Mouse (Mus musculus) left cerebral cortex, postnatal 10 days (tissue): Measurements from ENCODE around the gene Dop1a. TPM values are rescaled to one million over a fixed set of nuclear protein-coding genes. Genes with fewer than 3 reads are reported as not detected.
A peak's percentile ranks its signal among the peaks of the same experiment; 100 is the strongest.

Experiments
- DNase-seq, 2 experiments: peaks; one replicate each; pipeline ENCODE4 v3.0.0; 2021 to 2022; ENCODE audit warnings: low spot score in 2 of 2, mixed read lengths in 1 of 2; ENCODE audit errors: extremely low spot score in 1 of 2
- intact Hi-C: fragments of 180-260 bp; cut with DNase I; formaldehyde crosslinking; loops from one replicate; pipeline ENCODE4 v1.15.1; 2025
- total RNA-seq, 2 experiments: library from RNA; stranded (reverse); gene quantifications; 2 replicates each; pipeline ENCODE4 v1.2.3; 2021

Gene Dop1a
- total RNA-seq: 10 to 100 TPM; 53.4 to 55.1 TPM

DNA sequence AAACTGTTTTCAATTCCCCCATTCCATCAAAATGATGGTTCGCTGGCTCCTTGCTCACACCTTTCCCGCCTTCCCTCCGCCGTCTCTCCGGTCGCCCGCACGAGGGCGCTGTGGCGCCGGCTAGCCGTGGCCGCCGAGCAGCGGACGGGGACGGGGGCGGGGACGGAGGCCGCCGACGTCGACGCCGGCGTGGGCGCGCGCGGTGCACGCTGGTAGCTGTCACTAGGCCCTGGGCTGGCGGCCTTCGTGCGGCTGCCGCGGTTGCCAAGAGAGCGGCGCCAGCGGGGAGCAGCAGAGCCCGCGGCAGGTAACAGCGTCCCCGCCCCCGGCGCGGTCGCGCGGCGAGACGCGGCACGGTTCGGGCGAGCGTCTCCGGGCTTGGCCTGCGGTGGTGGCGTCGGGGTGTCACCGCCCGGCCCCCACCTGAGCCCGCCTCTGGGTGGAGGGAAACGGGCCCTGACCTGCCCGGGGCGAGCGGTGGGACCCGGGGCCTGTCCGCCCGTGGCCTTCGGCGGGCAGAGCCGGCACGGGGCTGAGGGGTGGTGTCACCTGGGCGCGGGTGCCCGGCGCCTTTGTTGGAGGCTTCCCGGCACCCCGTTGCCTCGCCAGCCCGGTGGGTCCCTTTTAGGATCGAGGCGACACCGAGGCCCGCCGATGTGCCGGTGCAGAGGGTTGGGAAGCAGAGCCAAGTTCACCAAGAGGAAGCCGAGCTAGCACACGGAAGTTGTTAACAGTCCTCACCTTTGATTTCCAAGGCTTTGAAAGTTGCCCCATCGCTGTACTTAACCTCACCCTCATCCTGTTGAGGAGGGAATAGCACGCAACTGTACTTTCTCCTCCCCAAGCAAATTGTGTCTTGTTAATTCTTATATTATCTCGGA is at the start of gene Dop1a:
Dop1a (plus strand) TSS at position 165 of the 881 bp plus-strand sequence.
- intact Hi-C loops: no loop called here
- peak; percentile 80 to 94 for DNase-seq

DNA sequence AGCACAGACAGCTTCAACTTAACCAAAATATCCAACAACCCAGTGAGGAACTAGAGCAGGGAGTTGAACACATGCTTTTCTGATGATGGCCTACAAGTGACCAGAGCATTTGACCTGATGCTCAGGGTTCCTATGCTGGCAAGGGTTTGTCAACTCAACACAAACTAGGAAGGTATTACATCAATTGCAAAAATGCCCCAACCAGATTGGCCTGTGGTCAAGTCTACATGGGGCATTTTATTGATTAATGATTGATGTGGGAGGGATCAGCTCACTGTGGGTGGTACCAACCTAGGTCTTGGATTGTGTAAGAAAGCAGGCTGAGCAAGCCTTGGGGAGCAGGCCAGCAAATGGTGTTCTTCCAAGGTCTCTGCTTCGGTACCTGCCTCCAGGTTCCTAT is 49.0 kb upstream of the Dop1a start:
- intact Hi-C loops: no loop called here
- DNase-seq: no peak

DNA sequence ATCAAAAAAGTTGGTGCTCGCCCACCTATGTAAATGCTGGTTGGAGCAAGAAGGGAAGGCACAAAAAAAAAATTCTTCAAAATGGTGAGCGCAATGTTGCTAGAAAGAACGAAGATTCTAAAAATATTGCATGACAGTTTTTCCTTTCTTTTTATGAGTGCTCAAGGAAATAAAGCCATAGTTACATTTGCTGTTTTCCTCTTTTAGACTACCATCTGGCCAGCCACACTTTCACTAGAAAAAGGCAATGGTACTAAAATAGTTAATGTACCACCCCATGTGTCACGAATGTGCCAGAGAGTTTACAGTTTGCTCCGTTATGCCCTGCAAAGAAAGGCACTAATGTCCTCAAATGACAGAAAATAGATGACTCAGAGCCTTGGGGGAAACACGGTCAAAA is 47.6 kb upstream of the Dop1a start:
- intact Hi-C loops: no loop called here
- DNase-seq: peak in 1 of 2 experiments; percentile 46

DNA sequence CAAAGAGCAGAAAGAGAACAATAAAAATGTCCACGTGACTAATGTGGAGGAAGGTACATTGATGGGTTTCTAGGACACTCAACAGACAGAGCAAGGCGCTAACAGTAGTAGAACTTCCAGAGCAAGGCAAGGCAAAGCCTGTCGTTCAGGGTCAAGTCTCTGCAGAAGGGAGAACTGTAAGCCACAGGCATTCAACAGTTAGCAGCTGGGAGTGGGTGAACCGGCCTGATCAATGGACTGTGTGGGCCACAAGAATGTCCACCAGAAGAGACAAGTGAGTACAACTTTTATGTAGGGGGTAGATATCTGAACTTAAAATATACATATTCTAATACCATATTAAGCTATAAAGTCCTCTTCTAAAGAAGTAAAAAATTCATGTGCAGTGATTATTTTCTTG is 43.6 kb upstream of the Dop1a start:
- DNase-seq: no peak
- intact Hi-C loops: no loop called here

DNA sequence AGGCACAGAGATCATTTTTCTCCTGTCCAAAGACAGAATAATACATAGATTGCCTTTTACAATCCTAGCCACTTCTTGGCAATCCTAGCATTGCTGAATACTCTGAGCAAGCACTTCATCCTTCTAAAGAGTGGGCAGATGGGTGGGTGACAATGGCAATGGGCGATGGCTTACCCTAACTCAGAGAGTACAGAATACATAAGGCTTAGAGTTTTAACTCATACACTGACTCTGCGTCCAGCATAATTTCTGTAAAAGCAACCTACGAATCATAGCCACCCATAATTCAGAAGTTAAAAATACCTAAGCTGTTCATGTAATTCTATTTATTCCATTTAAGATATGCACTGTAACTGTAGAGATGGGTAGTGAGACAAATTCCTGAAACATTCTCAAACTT is 31.4 kb upstream of the Dop1a start:
- DNase-seq: no peak
- intact Hi-C loops: no loop called here

DNA sequence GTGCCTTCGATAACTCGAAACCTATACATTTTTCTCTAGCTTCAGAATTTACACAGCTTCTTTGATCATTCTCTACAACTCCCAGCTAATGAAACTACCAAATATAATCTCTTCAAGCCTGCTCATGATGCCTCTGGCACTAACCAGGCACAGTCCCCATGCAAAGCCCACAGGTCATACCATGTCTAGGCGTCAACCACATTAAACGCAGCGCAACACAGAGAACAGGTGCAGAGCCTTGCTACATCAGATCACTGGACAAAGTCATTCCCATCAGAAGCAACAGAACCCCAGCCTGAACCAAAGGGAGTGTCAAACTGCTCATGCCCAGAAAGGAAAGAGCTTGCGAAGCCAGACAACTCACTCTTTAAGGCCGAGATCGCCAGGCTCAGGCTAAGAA is 30.3 kb upstream of the Dop1a start:
- intact Hi-C loops: no loop called here

DNA sequence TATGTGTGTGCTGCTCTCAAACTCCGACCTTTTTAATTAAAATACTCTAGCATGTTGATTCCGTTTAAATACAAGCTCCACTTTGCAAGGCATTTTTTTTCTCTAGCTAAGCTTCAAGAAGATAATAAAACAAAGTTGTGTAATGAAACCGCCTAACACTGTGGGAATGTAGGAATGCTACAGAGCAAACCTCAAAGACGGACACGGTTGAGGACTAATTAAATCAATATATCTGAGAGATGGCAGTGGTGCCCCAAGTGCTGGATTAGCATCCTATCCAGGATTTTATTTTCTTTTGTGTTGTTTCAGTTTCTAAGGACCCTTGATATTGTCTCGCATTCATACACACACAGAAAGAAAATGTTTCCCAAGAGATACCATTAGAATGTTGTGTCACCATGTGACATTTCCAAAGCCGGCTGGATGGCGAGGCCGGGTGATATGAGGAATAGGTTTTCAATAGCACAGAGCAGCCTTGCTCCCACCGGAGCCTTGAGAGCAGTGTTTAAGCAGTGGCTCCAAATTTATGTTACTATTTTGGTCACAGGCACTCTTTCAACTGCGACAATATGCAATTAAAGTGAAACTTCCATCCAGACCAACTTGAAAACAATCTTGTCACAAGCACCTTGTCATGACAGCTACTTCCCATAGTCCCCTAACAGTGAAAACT is 28.5 kb upstream of the Dop1a start:
- DNase-seq: no peak
- intact Hi-C loops: no loop called here

More for the DNA sequence above, 30.3 kb upstream of the Dop1a start:
- DNase-seq: no peak

DNA sequence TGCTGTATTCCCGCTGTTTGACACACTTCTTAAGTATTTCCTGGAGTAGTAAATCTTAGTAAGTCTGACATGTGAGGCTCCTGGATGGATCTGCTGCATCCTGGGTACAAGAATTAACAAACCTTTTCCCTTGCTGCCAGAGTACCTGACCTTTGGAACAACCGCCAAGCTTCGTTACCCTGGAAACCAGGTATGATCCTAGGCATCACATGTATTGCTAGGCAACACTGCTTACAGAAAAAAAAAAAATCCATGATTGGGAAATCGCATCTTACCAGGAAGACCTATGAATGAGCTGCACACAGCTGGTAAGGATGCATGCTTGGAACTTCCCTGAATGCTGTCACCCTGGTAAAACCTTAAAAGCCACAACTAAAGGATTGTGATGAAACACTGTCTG is 24.7 kb upstream of the Dop1a start:
- DNase-seq: no peak
- intact Hi-C loops: loop anchor here (10.0 kb wide), 1 partner anchor 237 kb away; no protein-coding TSS in a partner anchor

DNA sequence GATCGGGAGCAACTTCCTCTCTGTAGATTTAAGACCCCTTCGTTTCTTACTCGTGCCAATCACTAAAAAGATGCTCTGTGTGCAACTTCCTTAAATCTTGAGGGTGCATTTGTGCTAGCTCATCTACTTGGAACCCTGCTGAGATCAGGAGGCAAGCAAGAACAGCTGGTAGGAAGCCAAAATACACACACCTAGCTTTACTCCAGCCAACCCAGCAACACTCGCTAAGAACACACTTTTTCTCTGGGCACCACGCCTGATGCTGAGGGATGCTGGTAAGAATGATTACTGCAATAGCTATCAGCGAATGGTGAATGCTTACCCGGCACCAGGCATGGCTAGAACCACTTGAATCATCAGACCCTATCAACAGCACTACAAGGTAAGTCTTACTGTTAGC is 20.1 kb upstream of the Dop1a start:
- no peak for DNase-seq
- intact Hi-C loops: loop anchor here (10.0 kb wide), 1 partner anchor 242 kb away; no protein-coding TSS in a partner anchor

DNA sequence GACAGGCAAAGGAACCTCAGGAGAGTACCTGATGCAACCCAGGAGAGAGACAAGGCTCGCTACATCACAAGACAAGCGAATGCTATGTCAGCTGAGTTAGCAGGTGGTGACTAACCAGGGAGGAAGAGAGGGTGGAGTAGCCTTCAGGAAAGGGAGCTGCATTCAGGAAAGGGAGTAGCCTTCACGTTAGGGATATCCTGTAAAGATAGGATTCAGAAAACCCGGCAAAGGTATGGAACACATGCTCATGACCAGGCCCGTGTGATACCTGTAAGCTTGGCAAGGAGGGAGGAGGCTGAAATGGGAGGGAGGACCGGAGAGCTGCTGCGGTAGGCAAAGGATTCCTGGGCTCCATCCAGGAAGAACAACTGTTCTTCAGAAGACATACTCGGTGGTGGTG is 19.5 kb upstream of the Dop1a start:
- DNase-seq: no peak
- intact Hi-C loops: loop anchor here (10.0 kb wide), 1 partner anchor 243 kb away; no protein-coding TSS in a partner anchor

DNA sequence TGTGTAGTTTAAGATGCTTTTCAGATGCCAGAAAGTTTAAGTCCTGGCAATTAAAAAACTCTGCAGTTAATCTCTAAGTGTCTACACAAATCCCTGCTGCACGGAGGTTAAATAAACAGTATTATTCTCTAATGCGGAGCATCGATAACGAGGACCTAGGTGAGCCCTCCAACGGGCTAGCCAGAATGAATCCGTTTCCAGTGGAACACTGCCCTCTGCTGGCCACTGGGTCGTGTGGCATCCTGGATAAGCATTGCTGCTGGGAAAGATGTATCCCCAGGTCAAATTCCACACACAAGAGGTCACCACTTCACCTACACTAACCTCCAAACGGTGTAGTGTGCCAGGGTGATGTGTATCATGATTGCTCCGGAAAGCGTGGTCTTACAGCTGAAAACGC is 17.4 kb upstream of the Dop1a start:
- intact Hi-C loops: loop anchor here (1.0 to 10.0 kb wide), 3 partner anchors 245 to 669 kb away; partner anchors contain the start of gene Tpbg
- DNase-seq: peak; percentile 74 to 79

DNA sequence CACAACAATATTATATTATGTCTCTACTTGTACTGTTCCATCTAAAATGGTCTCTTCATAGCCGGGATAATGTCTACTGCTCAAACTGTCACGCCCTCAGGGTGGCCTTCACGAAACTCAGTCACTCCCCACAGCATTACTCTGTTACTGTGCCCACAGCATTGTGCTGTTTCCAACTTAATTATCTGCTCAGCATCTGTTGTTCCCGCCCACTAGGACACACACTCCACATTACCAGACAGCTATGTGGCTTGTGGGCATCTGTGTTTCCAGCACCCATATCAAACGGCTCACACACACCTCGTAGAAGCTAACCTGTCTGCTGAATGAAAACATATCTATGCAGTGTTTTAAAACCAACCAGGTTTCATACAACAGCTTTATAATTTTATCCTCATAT is 15.9 kb upstream of the Dop1a start:
- no peak for DNase-seq
- intact Hi-C loops: no loop called here

DNA sequence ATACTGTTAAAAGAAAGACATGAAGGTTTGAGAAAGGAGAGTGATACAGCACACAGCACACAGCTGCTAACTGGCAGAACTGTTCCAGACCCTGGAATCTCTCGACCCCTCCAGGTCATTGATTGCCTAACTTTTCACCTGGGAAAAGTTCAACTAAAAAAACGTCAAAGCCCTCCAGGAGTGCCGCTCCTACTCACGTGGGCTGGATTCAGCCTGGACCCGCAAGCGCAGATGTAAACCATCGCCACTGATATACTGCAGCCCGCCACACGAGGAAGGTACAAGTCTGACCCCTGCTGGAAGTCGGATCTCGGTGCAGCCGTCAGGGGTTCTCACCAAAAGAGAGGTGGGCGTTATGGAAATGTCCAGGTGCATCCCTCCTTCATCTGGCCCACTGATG is 15.3 kb upstream of the Dop1a start:
- intact Hi-C loops: no loop called here
- DNase-seq: peak; percentile 58 to 73

DNA sequence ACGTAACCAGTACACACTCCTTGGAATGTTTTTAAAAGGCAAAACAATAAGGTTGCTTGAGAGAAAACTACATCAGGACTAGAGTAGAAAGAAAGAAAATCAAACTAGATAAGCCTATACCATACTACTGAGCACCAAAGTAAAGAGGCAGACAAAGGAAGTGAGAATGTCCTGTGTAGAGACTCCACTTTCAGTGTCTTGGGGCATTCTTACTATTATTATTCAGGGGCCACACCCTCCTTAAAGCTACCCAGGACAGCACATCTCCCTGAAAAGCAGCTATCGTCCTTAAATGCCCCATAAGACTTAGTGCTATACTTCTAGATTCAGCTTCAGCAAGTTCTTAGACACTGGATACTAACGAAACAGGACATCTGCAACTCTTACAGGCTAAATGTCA is 13.3 kb upstream of the Dop1a start:
- intact Hi-C loops: no loop called here
- no peak for DNase-seq

DNA sequence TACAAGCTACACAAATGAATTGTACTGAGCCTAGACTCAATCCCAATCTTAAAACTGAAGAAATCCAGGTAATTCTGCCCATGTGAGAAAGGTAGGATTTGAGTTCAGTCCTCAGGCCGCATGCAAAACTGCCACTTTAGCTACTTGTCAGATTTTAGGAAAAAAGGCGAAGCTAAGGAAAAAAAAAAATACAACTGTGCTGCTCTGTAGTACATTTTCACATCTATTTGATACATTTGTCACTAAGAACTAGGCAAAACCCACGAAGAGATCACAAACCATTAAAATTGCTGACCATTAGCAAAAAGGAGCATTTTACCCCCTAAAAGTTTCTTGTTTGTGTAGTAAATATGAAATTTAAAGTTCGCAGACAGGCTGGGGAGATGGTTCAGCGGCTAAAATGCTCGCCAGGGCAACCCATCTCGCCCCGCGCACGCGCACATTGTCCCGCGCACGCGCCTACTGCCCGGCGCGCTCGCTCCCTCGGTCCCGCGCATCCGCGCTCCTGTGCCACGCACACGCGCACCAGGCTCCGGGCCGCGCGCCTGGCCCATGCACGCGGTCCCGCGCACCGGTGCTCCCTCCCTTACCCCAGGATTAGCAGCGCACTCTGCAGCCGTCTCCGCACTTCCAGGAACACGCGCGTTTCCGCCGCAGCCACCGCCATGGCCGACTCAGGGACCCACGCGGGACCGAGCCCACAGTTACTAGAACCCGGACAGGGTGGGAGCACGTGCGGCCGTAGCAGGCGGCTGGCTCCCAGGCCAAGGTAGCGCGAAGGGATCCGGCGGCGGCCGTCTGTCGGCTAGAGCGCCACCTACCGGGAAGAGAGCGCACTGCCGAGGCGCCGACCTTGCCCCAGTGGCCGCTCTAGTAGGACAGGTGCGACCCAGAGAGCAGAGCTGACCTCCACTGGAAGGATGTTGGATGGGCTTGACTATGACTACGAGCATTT is 2.5 kb upstream of the Dop1a start, which contains the start of gene Ube2cbp:
Ube2cbp (minus strand) TSS at position 800 of the 955 bp plus-strand sequence.
- peak; percentile 79 to 91 for DNase-seq
- intact Hi-C loops: no loop called here

DNA sequence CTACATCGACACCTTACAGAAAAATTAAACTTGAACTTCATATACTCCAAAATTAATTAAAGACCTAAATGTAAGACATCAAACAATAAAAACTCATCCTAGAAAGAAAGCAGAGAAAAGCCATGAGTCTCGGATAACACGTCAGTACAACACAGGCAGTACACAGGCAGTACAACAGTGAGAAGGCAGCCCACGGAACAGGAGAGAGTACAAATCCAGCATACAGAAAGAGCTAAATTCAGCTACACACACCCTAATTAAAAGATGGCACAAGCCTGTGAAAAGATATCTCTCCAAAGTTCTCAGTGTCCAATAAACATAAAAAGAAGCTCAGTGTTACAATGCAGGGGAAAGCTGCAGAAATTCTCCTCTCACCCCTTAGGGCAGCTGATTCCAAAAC is 9.0 kb downstream of the Dop1a start:
- no peak for DNase-seq
- intact Hi-C loops: no loop called here

DNA sequence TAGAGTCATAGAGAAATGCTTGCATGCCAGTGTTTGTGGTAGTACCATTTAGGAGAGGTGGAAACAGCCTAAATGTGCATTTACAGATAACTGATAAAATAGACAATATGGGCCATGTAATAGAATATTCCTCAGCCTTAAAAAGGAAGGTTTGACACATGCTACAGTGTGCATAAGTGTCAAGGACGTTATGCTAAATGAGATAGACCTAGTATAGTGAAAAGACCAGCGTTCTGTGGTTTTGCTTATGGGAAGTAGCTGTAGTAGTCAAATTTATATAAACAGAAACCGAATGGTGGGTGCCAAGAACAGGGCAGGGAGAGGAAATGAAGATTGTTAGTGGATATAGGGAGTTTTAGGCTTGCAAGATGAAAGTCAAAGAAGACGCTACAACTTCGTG is 9.8 kb downstream of the Dop1a start:
- DNase-seq: no peak
- intact Hi-C loops: no loop called here

DNA sequence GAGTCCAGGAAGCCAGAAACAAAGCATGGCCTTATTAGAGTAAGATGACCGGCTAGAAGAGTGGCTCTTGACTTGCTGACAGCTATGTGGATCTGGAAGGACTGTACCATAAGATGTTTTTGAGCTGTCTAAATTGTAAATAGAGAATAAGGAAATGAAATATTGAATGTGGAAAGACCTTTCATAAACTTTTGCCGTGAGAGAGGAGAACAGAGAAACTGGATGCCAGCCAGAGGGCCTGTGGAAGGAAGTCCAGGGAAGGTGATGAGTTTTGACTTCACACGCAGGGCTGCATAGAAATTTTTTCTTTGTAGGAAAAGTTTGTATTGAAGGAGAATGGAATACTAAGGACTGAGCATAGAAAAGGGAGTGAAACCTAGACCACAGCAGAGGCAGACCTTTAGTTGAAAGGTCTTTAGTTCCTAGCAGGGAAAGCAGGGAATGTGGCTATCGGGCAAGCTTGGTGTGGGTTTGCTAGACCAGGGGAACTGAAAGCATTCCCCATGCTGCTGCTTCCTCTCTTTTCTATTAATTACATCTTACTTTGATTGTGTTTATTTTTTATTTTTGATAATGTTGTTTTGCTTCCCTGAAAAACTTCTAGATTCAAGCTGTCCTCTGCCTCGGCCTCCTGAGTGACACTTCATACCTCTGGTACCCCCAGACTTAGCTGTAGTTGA is 11.6 kb downstream of the Dop1a start:
- intact Hi-C loops: no loop called here
- DNase-seq: no peak
